In the genomic region with DNA sequence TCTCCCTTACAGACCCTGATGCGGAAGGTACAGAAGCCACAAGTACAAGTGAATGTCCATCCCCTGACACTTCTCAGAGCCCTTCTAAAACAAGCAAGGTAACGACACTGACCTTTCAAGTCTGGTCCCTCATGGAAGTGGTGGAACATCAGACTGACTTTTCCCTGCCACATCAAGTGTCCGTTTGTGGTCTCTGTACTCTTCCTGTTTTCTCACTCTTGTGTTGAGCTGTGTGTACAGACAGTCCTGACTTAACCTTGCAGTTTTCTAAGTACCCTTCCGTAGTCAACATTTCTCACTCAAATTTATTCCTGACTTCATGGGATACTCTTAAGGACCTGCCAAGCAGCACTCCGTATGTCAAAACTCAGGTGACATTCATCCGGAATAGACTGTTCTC, we compare ENCODE assay signal across 26 mouse cellular contexts.
A peak's percentile ranks its signal among the peaks of the same experiment; 100 is the strongest.
DNase-seq lines count a peak whose midpoint lies in the region; ATAC-seq and TF ChIP-seq lines count a peak whose summit lies in the region.
"Had no signal": no experiment of that assay in that cellular context is flagged by ENCODE, and none has a peak within 500 bp of the region (broad histone marks: within the 10 kb centered on the region; RNA-seq: fewer than 3 reads in every experiment).

No protein-coding gene starts in this region.

- peak overlapping the region; percentile 37; the same call in 1 of the 2 replicates for H3K27ac ChIP-seq in layer of hippocampus, adult 2 months
- H3K27ac ChIP-seq: embryonic facial prominence, embryonic 13.5 days; embryonic facial prominence, embryonic 15.5 days; forebrain, embryonic 10.5 days; forebrain, embryonic 12.5 days had no signal

- peak; percentile 58 for ATAC-seq in common myeloid progenitor, adult 5-6 weeks (replicated peaks; ENCODE audit: low read depth, poor library complexity, severe bottlenecking)
- peak; percentile 68 for ATAC-seq in megakaryocyte progenitor cell, adult 5-6 weeks (replicated peaks; ENCODE audit: poor library complexity)
- ATAC-seq: activated CD4-positive, CD25-positive, alpha-beta regulatory T cell, adult 4 months; CD4-positive, CD25-positive, alpha-beta regulatory T cell, adult 4 months; forebrain, embryonic 14.5 days; Patski had no signal

- TF ChIP-seq CTCF in layer of hippocampus, adult 2 months (conservative IDR thresholded peaks at IDR 0.05) = no peak

- no peak overlapping the region for H3K4me3 ChIP-seq in layer of hippocampus, adult 2 months
- H3K4me3 ChIP-seq: embryonic facial prominence, embryonic 13.5 days; embryonic facial prominence, embryonic 15.5 days; erythroblast, embryonic 14.5 days; forebrain, embryonic 10.5 days; forebrain, embryonic 12.5 days had no signal

- peak; percentile 66 for DNase-seq in heart, adult 11 months
- no peak for DNase-seq in heart, adult 9 months (ENCODE audit: low spot score in 2 of 2)
- no peak for DNase-seq in layer of hippocampus, adult 2 months (ENCODE audit: low spot score in 2 of 2)
- no peak for DNase-seq in layer of hippocampus, postnatal 25 days (ENCODE audit: extremely low spot score in 1 of 2, low spot score in 1 of 2)
- DNase-seq in right cerebral cortex, postnatal 10 days (ENCODE audit: low spot score in 2 of 2) = no peak
- DNase-seq: adrenal gland, adult 8-10 months; adrenal gland, postnatal 14 days; adrenal gland, postnatal 36 days; B cell, adult 2 months; cerebellum, adult 11-12 months; cerebellum, adult 2 months; cerebellum, adult 9-10 months; cerebellum, postnatal 10 days; cerebellum, postnatal 25 days; embryo, embryonic 11 days had no signal
